Mouse (Mus musculus) heart, embryonic 15.5 days (tissue): Measurements from ENCODE around the gene Gjb3. TPM values are rescaled to one million over a fixed set of nuclear protein-coding genes. Genes with fewer than 3 reads are reported as not detected.

Experiments used
- ATAC-seq: fragments of 200-750 bp; cut with Nextera tagmentation; replicated peaks from 2 replicates; pipeline ENCODE4 v1.8.0; 2017; ENCODE audit warnings: low read depth, moderate TSS enrichment; ENCODE audit not compliant: insufficient number of reproducible peaks, insufficient read depth, low FRiP score
- H3K27ac ChIP-seq: fragments of 300-500 bp; sonication (generic); 2 replicates; pipeline ENCODE4 v1.5.1; 2015; ENCODE audit warnings: mild to moderate bottlenecking, inconsistent platforms
- H3K27me3 ChIP-seq: fragments of 300-500 bp; sonication (generic); 2 replicates; pipeline ENCODE4 v1.6.1; 2015; ENCODE audit warnings: inconsistent platforms
- H3K36me3 ChIP-seq: fragments of 300-500 bp; sonication (generic); 2 replicates; pipeline ENCODE4 v1.6.1; 2015; ENCODE audit warnings: mild to moderate bottlenecking, inconsistent platforms
- H3K4me1 ChIP-seq: fragments of 300-500 bp; sonication (generic); replicated peaks from 2 replicates; pipeline ENCODE4 v1.6.1; 2015; ENCODE audit warnings: inconsistent platforms
- H3K4me2 ChIP-seq: fragments of 300-500 bp; sonication (generic); 2 replicates; pipeline ENCODE4 v1.6.1; 2015; ENCODE audit warnings: inconsistent platforms, mild to moderate bottlenecking, moderate library complexity
- H3K4me3 ChIP-seq: fragments of 300-500 bp; sonication (generic); 2 replicates; pipeline ENCODE4 v1.5.1; 2015; ENCODE audit warnings: mild to moderate bottlenecking, inconsistent platforms
- H3K9ac ChIP-seq: fragments of 300-500 bp; sonication (generic); 2 replicates; pipeline ENCODE4 v1.6.1; 2015; ENCODE audit warnings: mild to moderate bottlenecking, inconsistent platforms
- H3K9me3 ChIP-seq: fragments of 300-500 bp; sonication (generic); replicated peaks from 2 replicates; pipeline ENCODE4 v1.6.1; 2016; ENCODE audit warnings: inconsistent platforms
- WGBS: fragments of 180-500 bp; shearing (Covaris S2); methylation state at CpG from one replicate; pipeline ENCODE4 v1.1.7; 2015; ENCODE audit warnings: mixed read lengths; 5-methylcytosine and 5-hydroxymethylcytosine counted together
- polyA plus RNA-seq: library from polyadenylated mRNA; unstranded; fragments of >200 nt; fragmentation: Nextera tagmentation; extraction: Ambion mirVana; gene quantifications from 2 replicates; pipeline ENCODE4 v1.2.1, GENCODE M21; 2015

Gene Gjb3
- 0.08 and 0.42 TPM in 2 replicates for polyA plus RNA-seq

- ATAC-seq = no peak
- H3K27me3 ChIP-seq = peaks cover 76% of the 10 kb centered on the region
- H3K9me3 ChIP-seq = no peaks in the 10 kb centered on the region
- no peaks in the 10 kb centered on the region for H3K36me3 ChIP-seq
- H3K4me3 ChIP-seq = peak within 1 kb of the TSS; percentile 28
- no peak within 1 kb of the TSS for H3K9ac ChIP-seq
- peak within 1 kb of the TSS; percentile 60 for H3K4me2 ChIP-seq
- H3K27ac ChIP-seq = no peak within 1 kb of the TSS
- peaks cover 17% of the 10 kb centered on the region for H3K4me1 ChIP-seq
- WGBS = 2% methylated on average over 49 of the region's 49 CpGs
These were observed at the start of gene Gjb3 for GRCm38 (mm10) chr4:127330181-127331100. Gene Gjb3, minus strand, starts transcription at chr4:127330844.

- Histone ChIP-seq H3K36me3 (no peaks in the 10 kb centered on the region), H3K9ac (no peak overlapping the region), H3K9me3 (no peaks in the 10 kb centered on the region), H3K4me3 (no peak overlapping the region), H3K27me3 (no peaks in the 10 kb centered on the region), H3K4me2 (no peak overlapping the region), H3K27ac (no peak overlapping the region), H3K4me1 (peaks cover 12% of the 10 kb centered on the region)
- WGBS = 36% methylated on average over 4 of the region's 4 CpGs
- ATAC-seq = no peak
These were observed 46.7 kb upstream of the Gjb3 start for GRCm38 (mm10) chr4:127377344-127377743.

GRCm38 (mm10) chr4:127375541-127376177, 45.0 kb upstream of the Gjb3 start:
- H3K4me1 ChIP-seq = peaks cover 21% of the 10 kb centered on the region
- no peak overlapping the region for H3K4me3 ChIP-seq
- WGBS = 71% methylated on average over 17 of the region's 17 CpGs
- no peaks in the 10 kb centered on the region for H3K36me3 ChIP-seq
- no peak overlapping the region for H3K27ac ChIP-seq
- H3K9ac ChIP-seq = no peak overlapping the region
- H3K9me3 ChIP-seq = no peaks in the 10 kb centered on the region
- no peak for ATAC-seq
- no peak overlapping the region for H3K4me2 ChIP-seq
- no peaks in the 10 kb centered on the region for H3K27me3 ChIP-seq

GRCm38 (mm10) chr4:127374645-127375044, 44.0 kb upstream of the Gjb3 start:
- Histone ChIP-seq H3K4me3 (no peak overlapping the region), H3K9ac (no peak overlapping the region), H3K27ac (no peak overlapping the region), H3K36me3 (no peaks in the 10 kb centered on the region), H3K27me3 (no peaks in the 10 kb centered on the region), H3K4me1 (peaks cover 21% of the 10 kb centered on the region), H3K4me2 (no peak overlapping the region), H3K9me3 (no peaks in the 10 kb centered on the region)
- 85% methylated on average over 4 of the region's 4 CpGs for WGBS
- no peak for ATAC-seq

GRCm38 (mm10) chr4:127373491-127373890, 42.8 kb upstream of the Gjb3 start:
- Histone ChIP-seq H3K4me2 (no peak overlapping the region), H3K9ac (no peak overlapping the region), H3K27me3 (peaks cover 7% of the 10 kb centered on the region; the same call in 1 of the 2 replicates), H3K9me3 (no peaks in the 10 kb centered on the region), H3K4me1 (peaks cover 24% of the 10 kb centered on the region), H3K27ac (no peak overlapping the region), H3K36me3 (no peaks in the 10 kb centered on the region), H3K4me3 (no peak overlapping the region)
- no peak for ATAC-seq
- 31% methylated on average over 8 of the region's 8 CpGs for WGBS

- H3K27me3 ChIP-seq = peaks cover 7% of the 10 kb centered on the region; the same call in 1 of the 2 replicates
- no peak overlapping the region for H3K9ac ChIP-seq
- H3K36me3 ChIP-seq = no peaks in the 10 kb centered on the region
- H3K27ac ChIP-seq = peak overlapping the region; percentile 16; the same call in 1 of the 2 replicates
- H3K4me3 ChIP-seq = no peak overlapping the region
- H3K9me3 ChIP-seq = no peaks in the 10 kb centered on the region
- no peak overlapping the region for H3K4me2 ChIP-seq
- ATAC-seq = peak; percentile 44; the same call in 1 of the 2 replicates
- WGBS = 40% methylated on average over 5 of the region's 5 CpGs
- peaks cover 25% of the 10 kb centered on the region for H3K4me1 ChIP-seq
These were observed 40.9 kb upstream of the Gjb3 start for GRCm38 (mm10) chr4:127371546-127371945.

GRCm38 (mm10) chr4:127370447-127370846, 39.8 kb upstream of the Gjb3 start:
- Histone ChIP-seq H3K4me2 (no peak overlapping the region), H3K36me3 (no peaks in the 10 kb centered on the region), H3K4me1 (peaks cover 30% of the 10 kb centered on the region), H3K4me3 (no peak overlapping the region), H3K9ac (no peak overlapping the region), H3K27ac (no peak overlapping the region), H3K27me3 (peaks cover 7% of the 10 kb centered on the region; the same call in 1 of the 2 replicates), H3K9me3 (no peaks in the 10 kb centered on the region)
- no peak for ATAC-seq
- WGBS = 46% methylated on average over 2 of the region's 2 CpGs

- H3K4me2 ChIP-seq = no peak overlapping the region
- H3K4me3 ChIP-seq = no peak overlapping the region
- H3K27me3 ChIP-seq = peaks cover 7% of the 10 kb centered on the region; the same call in 1 of the 2 replicates
- H3K9ac ChIP-seq = no peak overlapping the region
- 26% methylated on average over 13 of the region's 13 CpGs for WGBS
- H3K4me1 ChIP-seq = peaks cover 33% of the 10 kb centered on the region
- no peak for ATAC-seq
- no peak overlapping the region for H3K27ac ChIP-seq
- no peaks in the 10 kb centered on the region for H3K9me3 ChIP-seq
- H3K36me3 ChIP-seq = no peaks in the 10 kb centered on the region
These were observed 37.8 kb upstream of the Gjb3 start for GRCm38 (mm10) chr4:127368379-127368973.

- Histone ChIP-seq H3K27me3 (peaks cover 7% of the 10 kb centered on the region; the same call in 1 of the 2 replicates), H3K9me3 (no peaks in the 10 kb centered on the region), H3K4me1 (peaks cover 16% of the 10 kb centered on the region), H3K36me3 (no peaks in the 10 kb centered on the region), H3K4me3 (no peak overlapping the region), H3K9ac (no peak overlapping the region), H3K27ac (no peak overlapping the region), H3K4me2 (no peak overlapping the region)
- 22% methylated on average over 4 of the region's 4 CpGs for WGBS
- no peak for ATAC-seq
These were observed 35.2 kb upstream of the Gjb3 start for GRCm38 (mm10) chr4:127365834-127366233.

GRCm38 (mm10) chr4:127365433-127365832, 34.8 kb upstream of the Gjb3 start:
- ATAC-seq = peak; percentile 36
- no peak overlapping the region for H3K9ac ChIP-seq
- H3K36me3 ChIP-seq = no peaks in the 10 kb centered on the region
- H3K9me3 ChIP-seq = no peaks in the 10 kb centered on the region
- H3K27me3 ChIP-seq = peaks cover 7% of the 10 kb centered on the region; the same call in 1 of the 2 replicates
- H3K4me3 ChIP-seq = no peak overlapping the region
- peaks cover 16% of the 10 kb centered on the region for H3K4me1 ChIP-seq
- H3K27ac ChIP-seq = no peak overlapping the region
- 23% methylated on average over 5 of the region's 5 CpGs for WGBS
- no peak overlapping the region for H3K4me2 ChIP-seq

GRCm38 (mm10) chr4:127364431-127364830, 33.8 kb upstream of the Gjb3 start:
- no peak overlapping the region for H3K27ac ChIP-seq
- peaks cover 13% of the 10 kb centered on the region; the same call in 1 of the 2 replicates for H3K27me3 ChIP-seq

More at GRCm38 (mm10) chr4:127364431-127364830, 33.8 kb upstream of the Gjb3 start:
- WGBS = 56% methylated on average over 6 of the region's 6 CpGs
- Histone ChIP-seq H3K9me3 (no peaks in the 10 kb centered on the region), H3K4me2 (no peak overlapping the region), H3K4me3 (no peak overlapping the region), H3K9ac (no peak overlapping the region), H3K4me1 (peaks cover 16% of the 10 kb centered on the region), H3K36me3 (no peaks in the 10 kb centered on the region)
- no peak for ATAC-seq
